Mouse (Mus musculus): ENCODE results near the gene Six4. TPM values are rescaled to one million over a fixed set of nuclear protein-coding genes. Genes with fewer than 3 reads are reported as not detected.

Six4 gene
- polyA plus RNA-seq, 1 experiment, result 2.0 TPM

GRCm38 (mm10) chr12:73050811-73051580 lies 62.3 kb downstream of the Six4 start:
- TF ChIP-seq POLR2A (IDR thresholded peaks at IDR 0.05; ENCODE audit: borderline replicate concordance, control insufficient read depth, low read depth, low read length), result no peak
- TF ChIP-seq CTCF (IDR thresholded peaks at IDR 0.05; ENCODE audit: control insufficient read depth, insufficient read depth, low read length), result no peak
- WGBS, result 9% methylated on average over 15 of the region's 15 CpGs
- no peak overlapping the region for H3K4me3 ChIP-seq (replicated peaks; ENCODE audit: control insufficient read depth, low read depth, low read length)
- H3K4me1 ChIP-seq (ENCODE audit: control insufficient read depth, insufficient read depth, low read length), result no peaks in the 10 kb centered on the region; the same call in 1 of the 2 replicates
- no peak overlapping the region for H3K27ac ChIP-seq (ENCODE audit: control insufficient read depth, insufficient read depth, low read depth, low read length, poor library complexity)

GRCm38 (mm10) chr12:73050305-73050704 lies 63.0 kb downstream of the Six4 start:
- H3K27ac ChIP-seq (ENCODE audit: control insufficient read depth, insufficient read depth, low read depth, low read length, poor library complexity), result no peak overlapping the region
- TF ChIP-seq POLR2A (IDR thresholded peaks at IDR 0.05; ENCODE audit: borderline replicate concordance, control insufficient read depth, low read depth, low read length), result no peak
- no peak for TF ChIP-seq CTCF (IDR thresholded peaks at IDR 0.05; ENCODE audit: control insufficient read depth, insufficient read depth, low read length)
- H3K4me1 ChIP-seq (ENCODE audit: control insufficient read depth, insufficient read depth, low read length), result no peaks in the 10 kb centered on the region; the same call in 1 of the 2 replicates
- H3K4me3 ChIP-seq (replicated peaks; ENCODE audit: control insufficient read depth, low read depth, low read length), result no peak overlapping the region
- 3% methylated on average over 13 of the region's 13 CpGs for WGBS

Other genes starting within 250 kb of the Six4 start
- gene Six6, start 173.6 kb downstream of the Six4 start, polyA plus RNA-seq (2011; ENCODE audit: insufficient read depth, insufficient read length, low replicate concordance, missing spikeins), result not detected in 2 replicates
- gene 4930447C04Rik, start 172.7 kb downstream of the Six4 start, polyA plus RNA-seq (2011; ENCODE audit: insufficient read depth, insufficient read length, low replicate concordance, missing spikeins), result 0.99 and 2.3 TPM in 2 replicates
- gene Six1, start 59.6 kb downstream of the Six4 start, polyA plus RNA-seq (2011; ENCODE audit: insufficient read depth, insufficient read length, low replicate concordance, missing spikeins), result 2.7 and 4.1 TPM in 2 replicates
- gene Mnat1, start 10.3 kb upstream of the Six4 start, polyA plus RNA-seq (2011; ENCODE audit: insufficient read depth, insufficient read length, low replicate concordance, missing spikeins), result 2.9 and 5.2 TPM in 2 replicates
- gene Trmt5, start 173.3 kb upstream of the Six4 start, polyA plus RNA-seq (2011; ENCODE audit: insufficient read depth, insufficient read length, low replicate concordance, missing spikeins), result 4.4 and 13.1 TPM in 2 replicates
- gene Slc38a6, start 173.3 kb upstream of the Six4 start, polyA plus RNA-seq (2011; ENCODE audit: insufficient read depth, insufficient read length, low replicate concordance, missing spikeins), result 3.9 and 6.3 TPM in 2 replicates